Mouse (Mus musculus) embryonic facial prominence, embryonic 10.5 days (tissue): ENCODE results near the gene Coq5. TPM values are rescaled to one million over a fixed set of nuclear protein-coding genes. Genes with fewer than 3 reads are reported as not detected.

ENCODE experiments used
- DNase-seq: peaks from one replicate; pipeline ENCODE4 v3.0.0-alpha.2; 2017; ENCODE audit warnings: low spot score
- H3K27ac ChIP-seq: fragments of 300-500 bp; sonication (generic); replicated peaks from 2 replicates; pipeline ENCODE4 v1.5.1; 2016; ENCODE audit warnings: mild to moderate bottlenecking
- H3K27me3 ChIP-seq: fragments of 300-500 bp; sonication (generic); replicated peaks from 2 replicates; pipeline ENCODE4 v1.6.1; 2016; ENCODE audit warnings: low read depth, mild to moderate bottlenecking; ENCODE audit not compliant: poor library complexity, severe bottlenecking
- H3K36me3 ChIP-seq: fragments of 300-500 bp; sonication (generic); replicated peaks from 2 replicates; pipeline ENCODE4 v1.6.1; 2016; ENCODE audit warnings: mild to moderate bottlenecking, moderate library complexity
- H3K4me1 ChIP-seq: fragments of 300-500 bp; sonication (generic); 2 replicates; pipeline ENCODE4 v1.6.1; 2016
- H3K4me3 ChIP-seq: fragments of 300-500 bp; sonication (generic); 2 replicates; pipeline ENCODE4 v1.5.1; 2016; ENCODE audit warnings: mild to moderate bottlenecking, moderate library complexity
- H3K9me3 ChIP-seq: fragments of 300-500 bp; sonication (generic); 2 replicates; pipeline ENCODE4 v1.6.1; 2016; ENCODE audit warnings: mild to moderate bottlenecking
- WGBS: fragments of 180-500 bp; shearing (Covaris S2); methylation state at CpG from one replicate; pipeline ENCODE4 v1.1.7; 2016; 5-methylcytosine and 5-hydroxymethylcytosine counted together
- polyA plus RNA-seq: library from polyadenylated mRNA; unstranded; fragments of >200 nt; fragmentation: Nextera tagmentation; extraction: Ambion mirVana; gene quantifications from 2 replicates; pipeline ENCODE4 v1.2.1, GENCODE M21; 2016

Coq5 gene
- polyA plus RNA-seq, 1 experiment from 2014 or later: 55.9 TPM

- 30% methylated on average over 11 of the region's 11 CpGs for WGBS
- Histone ChIP-seq H3K36me3 (peaks cover 28% of the 10 kb centered on the region), H3K27me3 (no peaks in the 10 kb centered on the region), H3K9me3 (no peaks in the 10 kb centered on the region), H3K27ac (peak overlapping the region; percentile 99), H3K4me1 (peaks cover 29% of the 10 kb centered on the region), H3K4me3 (peak overlapping the region; percentile 100)
- peak; percentile 19 for DNase-seq
Measured at GRCm38 (mm10) chr5:115326256-115326831, 46.9 kb downstream of the Coq5 start.

- DNase-seq: peak; percentile 96
- Histone ChIP-seq H3K4me3 (peak within 1 kb of the TSS; percentile 100), H3K9me3 (no peaks in the 10 kb centered on the region), H3K27me3 (no peaks in the 10 kb centered on the region), H3K27ac (peak within 1 kb of the TSS; percentile 99), H3K4me1 (peaks cover 29% of the 10 kb centered on the region), H3K36me3 (peaks cover 35% of the 10 kb centered on the region)
- under 1% methylated on average over 91 of the region's 97 CpGs for WGBS
Measured at GRCm38 (mm10) chr5:115326875-115327609, 47.6 kb downstream of the Coq5 start, which contains the start of gene Srsf9. Srsf9 (plus strand) TSS chr5:115327177.

DNA sequence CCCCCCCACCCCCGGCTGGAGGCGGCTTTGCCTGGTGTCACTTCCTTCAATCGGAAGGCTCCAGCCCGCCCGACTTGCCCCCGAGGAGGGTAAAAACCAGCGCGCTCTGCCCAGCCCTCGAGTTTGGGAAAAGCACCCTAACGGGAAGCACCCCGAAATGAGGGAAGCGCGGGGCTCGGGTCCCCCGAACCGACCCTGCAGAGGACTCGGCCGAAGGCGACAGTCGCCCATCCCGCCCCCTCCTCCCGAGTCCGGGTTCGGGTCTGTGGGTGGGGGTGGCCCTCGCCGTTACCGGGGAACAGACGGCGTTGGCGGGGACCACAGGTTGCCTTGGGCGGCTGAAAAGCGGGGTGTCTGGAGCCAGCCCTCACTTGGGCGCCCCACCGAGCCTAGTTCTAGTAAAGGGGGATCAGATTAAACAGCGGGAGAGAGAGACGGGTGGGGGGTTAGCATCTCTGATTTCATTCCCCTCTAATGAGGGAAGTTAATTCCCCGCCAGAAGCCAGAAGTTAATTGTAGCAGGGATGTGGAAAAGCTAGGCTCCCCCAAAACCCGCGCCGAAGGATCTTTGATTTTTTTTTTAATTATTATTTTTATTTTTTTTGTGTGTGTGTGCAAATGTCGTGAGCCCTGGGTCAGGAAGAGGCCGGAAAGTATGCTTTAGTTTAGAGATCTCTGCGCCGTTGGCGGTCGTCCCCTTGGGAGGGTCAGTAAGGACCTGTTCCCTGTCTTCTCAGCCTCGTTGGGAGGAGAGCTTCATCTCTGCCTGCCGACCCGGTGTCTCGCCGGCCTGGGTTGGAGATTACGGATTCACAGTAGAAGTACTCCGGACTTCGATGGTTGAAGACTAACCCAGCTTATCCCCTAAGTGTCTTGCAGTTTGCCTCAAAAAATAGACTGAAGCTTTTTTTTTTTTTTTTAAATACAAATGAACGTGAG is 48.4 kb downstream of the Coq5 start:
- 2% methylated on average over 55 of the region's 55 CpGs for WGBS
- Histone ChIP-seq H3K36me3 (peaks cover 43% of the 10 kb centered on the region), H3K4me1 (peaks cover 29% of the 10 kb centered on the region), H3K9me3 (no peaks in the 10 kb centered on the region), H3K27me3 (no peaks in the 10 kb centered on the region), H3K4me3 (peak overlapping the region; percentile 100), H3K27ac (peak overlapping the region; percentile 99)
- DNase-seq: peak; percentile 77

DNA sequence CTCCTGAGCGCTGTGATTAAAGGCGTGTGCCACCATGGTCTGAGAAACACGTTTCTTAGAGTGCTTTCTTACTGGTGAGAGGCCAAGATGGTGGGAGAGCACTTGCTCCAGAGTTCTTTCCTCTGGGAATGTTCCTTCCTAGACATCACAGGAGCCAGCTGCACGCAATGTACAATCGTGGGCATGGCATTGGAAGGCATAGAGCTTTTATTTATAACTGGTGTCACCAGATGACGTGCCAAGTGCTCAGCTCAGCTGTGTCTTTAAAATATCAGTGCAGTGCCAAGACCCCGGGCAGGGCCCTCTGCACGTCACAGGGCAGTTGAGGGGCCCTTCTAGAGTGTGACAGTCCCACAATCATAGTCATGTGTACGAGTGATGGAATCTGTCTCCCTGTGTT is 51.5 kb downstream of the Coq5 start:
- no peaks in the 10 kb centered on the region for H3K27me3 ChIP-seq
- H3K36me3 ChIP-seq: peaks cover 74% of the 10 kb centered on the region
- peak overlapping the region; percentile 17; the same call in 1 of the 2 replicates for H3K4me3 ChIP-seq
- H3K4me1 ChIP-seq: peaks cover 26% of the 10 kb centered on the region
- H3K27ac ChIP-seq: no peak overlapping the region
- 92% methylated on average over 9 of the region's 9 CpGs for WGBS
- no peaks in the 10 kb centered on the region for H3K9me3 ChIP-seq
- DNase-seq: no peak

GRCm38 (mm10) chr5:115333626-115334025 is 54.2 kb downstream of the Coq5 start:
- 91% methylated on average over 3 of the region's 3 CpGs for WGBS
- no peak overlapping the region for H3K27ac ChIP-seq
- no peak for DNase-seq
- no peaks in the 10 kb centered on the region for H3K9me3 ChIP-seq
- H3K27me3 ChIP-seq: no peaks in the 10 kb centered on the region
- no peak overlapping the region for H3K4me3 ChIP-seq
- peaks cover 98% of the 10 kb centered on the region for H3K36me3 ChIP-seq
- peaks cover 9% of the 10 kb centered on the region for H3K4me1 ChIP-seq

DNA sequence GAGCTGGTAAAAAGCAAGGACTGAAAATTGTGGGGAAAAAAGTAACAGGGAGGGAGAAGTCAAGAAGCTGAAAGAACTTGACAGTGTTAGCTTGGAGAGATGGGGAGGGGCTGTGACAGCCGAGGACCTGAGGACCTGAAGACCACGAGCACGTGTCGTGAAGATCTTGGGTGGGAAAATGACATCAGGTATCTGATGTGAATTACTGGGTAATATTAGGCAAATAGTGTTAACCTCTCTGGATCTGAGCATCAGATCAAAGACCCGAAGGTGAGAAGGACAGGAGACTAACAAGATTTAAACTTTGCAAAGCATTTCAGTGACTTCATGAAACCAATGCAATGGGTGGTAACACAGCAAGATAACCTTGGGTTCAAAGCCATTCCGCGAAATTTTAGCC is 60.5 kb downstream of the Coq5 start:
- no peak for DNase-seq
- H3K4me3 ChIP-seq: peak overlapping the region; percentile 87
- H3K4me1 ChIP-seq: peaks cover 28% of the 10 kb centered on the region
- H3K36me3 ChIP-seq: peaks cover 64% of the 10 kb centered on the region
- H3K9me3 ChIP-seq: no peaks in the 10 kb centered on the region
- no peaks in the 10 kb centered on the region for H3K27me3 ChIP-seq
- WGBS: 44% methylated on average over 7 of the region's 7 CpGs
- H3K27ac ChIP-seq: no peak overlapping the region

DNA sequence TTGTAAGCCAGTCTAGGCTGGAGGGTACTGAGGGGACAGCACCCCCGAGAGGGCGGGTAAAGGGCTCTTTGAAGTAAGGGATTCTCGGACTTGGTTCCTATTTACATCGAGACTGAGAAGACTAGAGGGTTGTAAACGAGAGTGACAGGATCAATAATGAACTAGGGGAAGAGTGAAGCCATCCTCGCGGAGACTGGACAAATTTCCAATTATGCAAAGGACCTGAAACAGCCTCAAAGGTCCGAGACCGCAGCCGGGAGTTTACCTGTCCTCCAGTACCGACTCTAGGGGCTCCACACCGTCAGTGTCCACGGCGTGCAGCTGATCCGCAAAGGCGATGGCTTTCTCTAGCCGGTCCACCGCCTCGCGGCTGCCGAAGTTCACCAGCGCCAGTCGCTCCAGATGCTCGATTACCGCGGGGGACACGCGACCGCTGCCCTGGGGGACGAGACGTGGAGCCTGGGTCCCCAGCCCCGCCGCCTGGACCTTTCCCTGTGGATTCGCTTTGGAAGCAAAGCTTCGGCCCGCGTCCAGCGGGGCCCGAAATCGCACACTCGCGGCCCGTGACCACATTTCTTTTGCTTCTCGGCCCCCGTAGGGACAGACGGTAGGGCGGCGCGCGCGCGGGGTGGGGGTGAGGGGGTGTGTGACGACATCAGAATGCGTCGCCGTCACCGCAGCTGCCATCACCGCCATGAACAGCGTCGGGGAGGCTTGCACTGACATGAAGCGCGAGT is 61.3 kb downstream of the Coq5 start, which contains the start of the genes Gatc and Triap1:
Gatc (minus strand) TSS at position 602 of the 737 bp plus-strand sequence.
Triap1 (plus strand) TSS at position 649 of the 737 bp plus-strand sequence.
- no peaks in the 10 kb centered on the region for H3K27me3 ChIP-seq
- peak within 1 kb of the TSS; percentile 87 for H3K4me3 ChIP-seq
- peak; percentile 94 for DNase-seq
- H3K9me3 ChIP-seq: no peaks in the 10 kb centered on the region
- peaks cover 64% of the 10 kb centered on the region for H3K36me3 ChIP-seq
- peaks cover 28% of the 10 kb centered on the region for H3K4me1 ChIP-seq
- peak within 1 kb of the TSS; percentile 92 for H3K27ac ChIP-seq
- under 1% methylated on average over 62 of the region's 62 CpGs for WGBS

- DNase-seq: no peak
- Histone ChIP-seq H3K4me3 (peak overlapping the region; percentile 87), H3K27me3 (no peaks in the 10 kb centered on the region), H3K9me3 (no peaks in the 10 kb centered on the region), H3K4me1 (peaks cover 28% of the 10 kb centered on the region), H3K27ac (peak overlapping the region; percentile 92), H3K36me3 (peaks cover 64% of the 10 kb centered on the region)
- 13% methylated on average over 36 of the region's 36 CpGs for WGBS
Measured at GRCm38 (mm10) chr5:115341314-115342165, 62.1 kb downstream of the Coq5 start.

Other genes with a start within 250 kb of the Coq5 start
- 20.8 and 25.5 TPM in 2 replicates for gene Gm10401, start 181.4 kb upstream of the Coq5 start, polyA plus RNA-seq
- 72.6 and 78.7 TPM in 2 replicates for gene Acads, start 160.3 kb upstream of the Coq5 start, polyA plus RNA-seq
- gene Unc119b, start 144.7 kb upstream of the Coq5 start, polyA plus RNA-seq: 63.5 and 68.7 TPM in 2 replicates
- gene Mlec, start 121.5 kb upstream of the Coq5 start, polyA plus RNA-seq: 73.6 and 80.6 TPM in 2 replicates
- gene Cabp1, start 85.3 kb upstream of the Coq5 start, polyA plus RNA-seq: 1.3 and 1.4 TPM in 2 replicates
- gene Pop5, start 43.8 kb upstream of the Coq5 start, polyA plus RNA-seq: 114 and 122 TPM in 2 replicates
- gene Rnf10, start 6.8 kb upstream of the Coq5 start, polyA plus RNA-seq: 129 and 138 TPM in 2 replicates
- gene Dynll1, start 21.3 kb downstream of the Coq5 start, polyA plus RNA-seq: 1,787 and 1,839 TPM in 2 replicates
- gene Srsf9, start 47.5 kb downstream of the Coq5 start, polyA plus RNA-seq: 391 and 411 TPM in 2 replicates
- 34.8 and 38.0 TPM in 2 replicates for gene Gatc, start 61.5 kb downstream of the Coq5 start, polyA plus RNA-seq
- gene Triap1, start 61.6 kb downstream of the Coq5 start, polyA plus RNA-seq: 54.2 and 55.7 TPM in 2 replicates
- gene Cox6a1, start 69.3 kb downstream of the Coq5 start, polyA plus RNA-seq: 716 and 739 TPM in 2 replicates
- 86.3 and 111 TPM in 2 replicates for gene Msi1, start 149.9 kb downstream of the Coq5 start, polyA plus RNA-seq
- not detected in 2 replicates for gene Pla2g1b, start 186.6 kb downstream of the Coq5 start, polyA plus RNA-seq
- gene Sirt4, start 205.1 kb downstream of the Coq5 start, polyA plus RNA-seq: 14.5 and 16.0 TPM in 2 replicates
- gene Pxn, start 227.0 kb downstream of the Coq5 start, polyA plus RNA-seq: 50.3 and 50.6 TPM in 2 replicates